Comparison of ENCODE assay signal across 15 mouse cellular contexts in the genomic region with DNA sequence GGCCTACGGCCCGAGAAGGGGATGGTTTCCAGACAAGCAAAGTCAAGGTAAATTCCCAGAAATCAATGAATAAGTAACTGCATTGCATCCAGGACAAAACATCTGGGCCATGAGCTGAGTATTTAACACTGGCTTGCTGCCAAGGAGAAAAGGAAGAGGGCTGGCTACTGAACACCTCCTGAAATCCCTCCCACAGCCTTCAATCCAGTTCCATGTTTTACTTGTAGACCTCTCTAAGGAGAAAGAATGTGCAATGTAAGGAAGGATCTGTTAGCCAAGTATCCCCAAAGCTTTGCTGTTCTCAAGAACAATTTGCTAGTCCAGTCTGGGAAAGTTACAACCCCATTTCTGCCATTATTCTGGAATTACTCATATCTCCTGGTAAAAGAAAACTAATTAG. TPM values are rescaled to one million over a fixed set of nuclear protein-coding genes. Genes with fewer than 3 reads are reported as not detected.
DNase-seq lines count a peak whose midpoint lies in the region; ATAC-seq lines count a peak whose summit lies in the region.
"Had no signal": no experiment of that assay in that cellular context is flagged by ENCODE, and none has a peak within 500 bp of the region (broad histone marks: within the 10 kb centered on the region; RNA-seq: fewer than 3 reads in every experiment).

No protein-coding gene starts in this region.

- H3K9ac ChIP-seq in forebrain, embryonic 11.5 days (ENCODE audit: low read length) = no peak overlapping the region
- H3K9ac ChIP-seq in forebrain, embryonic 12.5 days = no peak overlapping the region
- no peak overlapping the region for H3K9ac ChIP-seq in hindbrain, embryonic 14.5 days

- no peaks in the 10 kb centered on the region for H3K27me3 ChIP-seq in forebrain, embryonic 11.5 days (ENCODE audit: control insufficient read depth, insufficient read depth, low read length)
- H3K27me3 ChIP-seq in forebrain, embryonic 12.5 days = no peaks in the 10 kb centered on the region
- no peaks in the 10 kb centered on the region for H3K27me3 ChIP-seq in hindbrain, embryonic 14.5 days (ENCODE audit: control insufficient read depth, insufficient read depth, low read length)

- 91% methylated on average over 2 of the region's 2 CpGs for WGBS in forebrain, embryonic 11.5 days
- WGBS in forebrain, embryonic 12.5 days = 86% methylated on average over 2 of the region's 2 CpGs
- WGBS in hindbrain, embryonic 14.5 days = 98% methylated on average over 2 of the region's 2 CpGs

- no peaks in the 10 kb centered on the region for H3K9me3 ChIP-seq in forebrain, embryonic 11.5 days (ENCODE audit: control insufficient read depth, low read length)
- no peaks in the 10 kb centered on the region for H3K9me3 ChIP-seq in forebrain, embryonic 12.5 days
- no peaks in the 10 kb centered on the region for H3K9me3 ChIP-seq in hindbrain, embryonic 14.5 days (ENCODE audit: control insufficient read depth, low read length)
- H3K9me3 ChIP-seq: megakaryocyte, embryonic 14.5 days had no signal

- no peak overlapping the region for H3K4me3 ChIP-seq in forebrain, embryonic 11.5 days (ENCODE audit: low read depth, low read length)
- H3K4me3 ChIP-seq in forebrain, embryonic 12.5 days (replicated peaks) = no peak overlapping the region
- H3K4me3 ChIP-seq in hindbrain, embryonic 14.5 days (replicated peaks; ENCODE audit: low read length) = no peak overlapping the region
- H3K4me3 ChIP-seq: megakaryocyte, embryonic 14.5 days had no signal

- no peak overlapping the region for H3K27ac ChIP-seq in forebrain, embryonic 11.5 days (ENCODE audit: low read depth, low read length)
- H3K27ac ChIP-seq in forebrain, embryonic 12.5 days = no peak overlapping the region
- no peak overlapping the region for H3K27ac ChIP-seq in hindbrain, embryonic 14.5 days

- H3K4me1 ChIP-seq in forebrain, embryonic 11.5 days (replicated peaks; ENCODE audit: control insufficient read depth, insufficient read depth, low read length) = no peaks in the 10 kb centered on the region
- no peaks in the 10 kb centered on the region for H3K4me1 ChIP-seq in forebrain, embryonic 12.5 days
- H3K4me1 ChIP-seq in hindbrain, embryonic 14.5 days (replicated peaks; ENCODE audit: control insufficient read depth, insufficient read depth, low read length) = no peaks in the 10 kb centered on the region

- no peak for DNase-seq in forebrain, embryonic 11.5 days (ENCODE audit: low spot score)
- DNase-seq in retina, postnatal 1 day = peak; percentile 14
- DNase-seq in retina, embryonic 14.5 days (ENCODE audit: low spot score) = no peak
- DNase-seq in forelimb bud, embryonic 11.5 days (ENCODE audit: low read depth, low spot score) = peak; percentile 43
- DNase-seq in adrenal gland, postnatal 4 days (ENCODE audit: low spot score in 2 of 2) = no peak
- no peak for DNase-seq in left cerebral cortex, adult 18-20 months (ENCODE audit: low spot score in 2 of 2)
- DNase-seq in hindbrain, embryonic 14.5 days (ENCODE audit: low spot score) = no peak
- DNase-seq: adrenal gland, postnatal 10 days; B cell, adult 2 months; cerebellum, adult 11-12 months; left cerebral cortex, postnatal 4 days; lung, adult 18-20 months; right cerebral cortex, postnatal 25 days had no signal

- ATAC-seq in forebrain, embryonic 11.5 days (replicated peaks; ENCODE audit: low FRiP score) = peak; percentile 52; the same call in 1 of the 2 replicates
- ATAC-seq in forebrain, embryonic 12.5 days (ENCODE audit: low FRiP score) = no peak
- ATAC-seq in hindbrain, embryonic 14.5 days (ENCODE audit: low FRiP score) = no peak

- H3K36me3 ChIP-seq in forebrain, embryonic 11.5 days (ENCODE audit: control insufficient read depth, insufficient read depth, low read length) = no peaks in the 10 kb centered on the region
- no peaks in the 10 kb centered on the region for H3K36me3 ChIP-seq in forebrain, embryonic 12.5 days (replicated peaks)
- no peaks in the 10 kb centered on the region for H3K36me3 ChIP-seq in hindbrain, embryonic 14.5 days (replicated peaks; ENCODE audit: control insufficient read depth, insufficient read depth)

- no peak overlapping the region for H3K4me2 ChIP-seq in forebrain, embryonic 11.5 days (ENCODE audit: low read depth, low read length, severe bottlenecking)
- no peak overlapping the region for H3K4me2 ChIP-seq in forebrain, embryonic 12.5 days
- no peak overlapping the region for H3K4me2 ChIP-seq in hindbrain, embryonic 14.5 days (replicated peaks)

RNA-seq across cellular contexts. Expression of gene Pde1a, which starts 42.4 kb away (rescaled TPM):
- polyA plus RNA-seq in forebrain, embryonic 11.5 days (2014; fragmentation: Nextera tagmentation; extraction: Ambion mirVana) = 1.9 and 2.2 TPM in 2 replicates
- polyA plus RNA-seq in forebrain, embryonic 12.5 days (2016; fragmentation: Nextera tagmentation; extraction: Ambion mirVana) = 2.5 and 3.7 TPM in 2 replicates
- 10 to 100 TPM; 16.3 to 18.7 TPM for total RNA-seq in adrenal gland, postnatal 4 days (2021)
- total RNA-seq in left cerebral cortex, adult 18-20 months (2021) = 100 to 1,000 TPM; 152 to 160 TPM
- 9.0 and 9.6 TPM in 2 replicates for polyA plus RNA-seq in hindbrain, embryonic 14.5 days (2014; fragmentation: Nextera tagmentation; extraction: Ambion mirVana)

Comparison
In these comparisons a context has a peak if more than half of its experiments do, and no peak if none do; other contexts are left out.
1. DNase-seq: peak in retina, postnatal 1 day (single experiment) and forelimb bud, embryonic 11.5 days (single experiment); none in forebrain, embryonic 11.5 days (single experiment), retina, embryonic 14.5 days (single experiment), adrenal gland, postnatal 4 days (0 of 2), left cerebral cortex, adult 18-20 months (0 of 2) and hindbrain, embryonic 14.5 days (single experiment).